8 mouse cellular contexts compared by ENCODE assay signal in genomic region chr19:44684061-44684514, GRCm38 (mm10).
DNase-seq lines count a peak whose midpoint lies in the region; ATAC-seq lines count a peak whose summit lies in the region.

No protein-coding gene starts in this region.

- H3K27me3 ChIP-seq in megakaryocyte, embryonic 14.5 days (replicated peaks), result peaks cover 81% of the 10 kb centered on the region
- peaks cover 71% of the 10 kb centered on the region for H3K27me3 ChIP-seq in stomach, embryonic 16.5 days (ENCODE audit: control insufficient read depth, insufficient read depth, low read length)

- H3K9ac ChIP-seq in stomach, embryonic 16.5 days (ENCODE audit: low read length), result no peak overlapping the region

- H3K27ac ChIP-seq in stomach, embryonic 16.5 days (ENCODE audit: low read length), result no peak overlapping the region

- no peaks in the 10 kb centered on the region for H3K9me3 ChIP-seq in megakaryocyte, embryonic 14.5 days
- H3K9me3 ChIP-seq in stomach, embryonic 16.5 days (replicated peaks; ENCODE audit: control insufficient read depth, low read length), result no peaks in the 10 kb centered on the region

- intact Hi-C loops in gastrocnemius, postnatal 14 days (cut with DNase I; ENCODE audit: low total_unique reads), result no loop called here

- peak overlapping the region; percentile 46 for H3K4me2 ChIP-seq in stomach, embryonic 16.5 days (ENCODE audit: low read depth, low read length)

- peaks cover 10% of the 10 kb centered on the region; the same call in 1 of the 2 replicates for H3K4me1 ChIP-seq in megakaryocyte, embryonic 14.5 days
- H3K4me1 ChIP-seq in stomach, embryonic 16.5 days (ENCODE audit: control insufficient read depth, insufficient read depth, low read length), result peaks cover 4% of the 10 kb centered on the region

- peak overlapping the region; percentile 64 for H3K4me3 ChIP-seq in megakaryocyte, embryonic 14.5 days (replicated peaks)
- H3K4me3 ChIP-seq in stomach, embryonic 16.5 days (replicated peaks; ENCODE audit: low read length), result peak overlapping the region; percentile 35

- peak; percentile 42 to 75 for DNase-seq in layer of hippocampus, postnatal 10 days (ENCODE audit: low spot score in 2 of 2)
- no peak for DNase-seq in layer of hippocampus, postnatal 14 days (ENCODE audit: low spot score in 2 of 2)
- DNase-seq in adrenal gland, postnatal 25 days, result peak; percentile 50
- DNase-seq in gastrocnemius, postnatal 14 days, result peak; percentile 24
- peak; percentile 46 for DNase-seq in kidney, adult 9 months
- no peak for DNase-seq in cerebellum, adult 11-12 months

- no peaks in the 10 kb centered on the region for H3K36me3 ChIP-seq in megakaryocyte, embryonic 14.5 days (replicated peaks; ENCODE audit: low read length)
- no peaks in the 10 kb centered on the region for H3K36me3 ChIP-seq in stomach, embryonic 16.5 days (ENCODE audit: control insufficient read depth, insufficient read depth, low read length)

- WGBS in stomach, embryonic 16.5 days, result 1% methylated on average over 48 of the region's 48 CpGs

- no peak for ATAC-seq in stomach, embryonic 16.5 days (ENCODE audit: insufficient read depth, low FRiP score)

Comparison
In these comparisons a context has a peak if more than half of its experiments do, and no peak if none do; other contexts are left out.
1. DNase-seq: peak in layer of hippocampus, postnatal 10 days (2 of 2), adrenal gland, postnatal 25 days (single experiment), gastrocnemius, postnatal 14 days (single experiment) and kidney, adult 9 months (single experiment); none in layer of hippocampus, postnatal 14 days (0 of 2) and cerebellum, adult 11-12 months (single experiment).